Mouse (Mus musculus) lung, postnatal 0 days (tissue): ENCODE results near the gene Acvr2b.

Source experiments
- CTCF ChIP-seq: IDR thresholded peaks from 2 replicates; pipeline ENCODE4 v1.5.1; 2016; ENCODE audit warnings: antibody characterized with exemption, mild to moderate bottlenecking
- EP300 ChIP-seq: IDR thresholded peaks from 2 replicates; pipeline ENCODE4 v1.6.1; 2016; ENCODE audit warnings: antibody characterized with exemption, mild to moderate bottlenecking, control low read depth

DNA sequence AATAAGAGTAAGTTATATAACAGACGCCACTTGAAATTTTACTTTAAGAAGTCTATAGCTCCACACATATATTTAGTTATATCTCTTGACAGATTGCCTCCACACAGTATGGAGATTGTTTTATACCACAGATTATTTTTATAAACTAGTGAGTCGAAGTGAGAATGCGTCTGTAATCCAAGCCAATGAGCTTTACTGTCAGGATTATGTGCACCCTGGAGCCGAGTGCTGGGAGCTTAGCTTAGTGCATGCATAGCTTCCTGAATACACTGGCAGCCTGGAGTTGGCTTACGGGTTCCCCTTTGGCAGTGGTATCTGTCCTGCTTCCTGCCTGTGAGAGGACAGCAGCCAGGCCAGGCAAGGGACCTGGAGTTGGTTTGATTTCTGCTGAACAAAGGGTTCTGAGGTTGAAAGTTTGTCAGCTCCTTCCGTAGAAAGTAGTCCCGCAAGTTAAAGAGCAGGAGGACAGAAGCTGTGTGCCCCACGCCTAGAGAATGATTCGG lies 36.6 kb downstream of the Acvr2b start:
- TF ChIP-seq CTCF (no peak), EP300 (no peak)
